Mouse (Mus musculus) E14TG2a.4 (cell line): ENCODE measurements at regions not wholly inside any gene's neighbourhood (a gene's known extent, or its start where the extent isn't known, plus 50 kb on each side); places are given as distances from the start of the nearest gene placed in this dataset.

Source experiments
- CTCF ChIP-seq: conservative IDR thresholded peaks from 2 replicates; pipeline ENCODE4 v1.5.1; 2014; ENCODE audit warnings: low read length
- NANOG ChIP-seq: IDR thresholded peaks from 2 replicates; pipeline ENCODE4 v1.6.1; 2014; ENCODE audit warnings: borderline replicate concordance, low read length, mixed read lengths
- POU5F1 ChIP-seq: IDR thresholded peaks from 2 replicates; pipeline ENCODE4 v1.6.1; 2014; ENCODE audit warnings: low read length, borderline replicate concordance

DNA sequence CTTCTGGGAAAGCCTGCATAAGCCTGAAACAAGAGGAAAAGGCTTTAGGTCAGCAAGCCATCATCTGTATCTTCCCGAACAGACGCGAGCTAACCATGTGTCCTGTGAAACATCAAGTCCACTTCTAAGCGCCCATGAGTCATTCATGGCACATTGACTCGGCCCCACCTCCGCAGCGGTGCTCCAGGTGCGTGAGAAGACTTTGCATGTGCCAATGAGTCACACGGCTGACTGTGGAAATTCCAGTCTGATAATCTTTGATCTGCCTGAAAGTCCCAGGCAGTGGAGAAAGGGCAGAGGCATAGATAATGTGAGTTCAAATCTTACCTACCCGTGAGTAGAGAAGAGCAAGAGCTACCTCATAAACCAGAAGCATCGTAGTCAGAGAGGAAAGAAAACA lies 137.8 kb downstream of the Pfkfb3 start:
- TF ChIP-seq CTCF (no peak), POU5F1 (no peak), NANOG (no peak)
